Mouse (Mus musculus) CD4-positive, CD25-positive, alpha-beta regulatory T cell, adult 2 months (primary cell): ENCODE data around the gene Lysmd2.
"Not testable (repeated sequence)": the region's sequence is repeated elsewhere in the genome, so short reads cannot be mapped to it uniquely, and the experiment has no call there.

Source experiments
- DNase-seq: peaks from one replicate; pipeline ENCODE4 v3.0.0-alpha.2; 2012; ENCODE audit warnings: low read depth, low spot score

Gene Lysmd2

DNA sequence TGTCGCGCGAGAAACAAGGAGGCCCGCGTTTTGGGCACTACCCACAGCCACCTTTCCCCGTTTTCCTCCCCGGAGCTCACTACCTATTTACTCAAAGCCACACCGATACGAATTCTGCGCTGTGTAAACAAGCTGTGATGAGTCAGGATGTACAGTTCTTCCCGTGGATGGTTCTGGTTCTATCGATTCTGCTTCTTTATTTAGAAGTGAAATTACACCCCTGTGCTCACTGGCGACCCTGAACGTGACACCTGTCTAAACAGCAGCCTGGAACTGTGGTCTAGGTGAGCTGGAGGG is 715 bp downstream of the Lysmd2 start:
- no peak for DNase-seq

DNA sequence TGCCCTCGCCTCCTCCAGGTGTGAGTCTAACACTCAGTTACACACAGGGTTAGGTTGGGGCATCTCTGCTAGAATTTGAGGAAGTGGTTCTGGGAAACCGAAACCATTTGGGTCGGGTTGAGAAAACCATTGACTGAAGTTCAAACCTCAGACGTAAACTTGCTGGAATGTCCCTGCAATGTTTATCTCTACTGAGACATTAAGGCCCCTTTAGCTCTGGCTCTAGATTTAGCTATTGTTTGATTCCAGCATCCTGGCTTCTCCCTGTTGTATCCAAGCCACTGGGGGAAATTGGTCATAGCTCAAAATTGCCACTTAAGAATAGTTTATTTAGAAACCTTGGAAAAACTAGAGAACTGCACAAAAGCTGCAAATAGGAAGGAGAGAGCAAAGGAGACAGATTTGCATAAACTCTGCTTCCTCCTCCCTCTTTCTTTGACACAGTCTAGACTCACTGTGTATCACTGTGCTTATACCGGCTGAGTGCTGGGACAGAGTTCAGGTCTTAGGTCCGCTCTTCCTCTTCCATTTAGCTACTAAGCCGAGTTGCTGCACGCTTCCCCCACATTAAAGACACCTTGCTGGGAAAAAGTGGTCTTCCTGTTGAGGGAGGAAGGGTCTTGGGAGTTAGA is 5.4 kb downstream of the Lysmd2 start:
- DNase-seq: peak; percentile 58

DNA sequence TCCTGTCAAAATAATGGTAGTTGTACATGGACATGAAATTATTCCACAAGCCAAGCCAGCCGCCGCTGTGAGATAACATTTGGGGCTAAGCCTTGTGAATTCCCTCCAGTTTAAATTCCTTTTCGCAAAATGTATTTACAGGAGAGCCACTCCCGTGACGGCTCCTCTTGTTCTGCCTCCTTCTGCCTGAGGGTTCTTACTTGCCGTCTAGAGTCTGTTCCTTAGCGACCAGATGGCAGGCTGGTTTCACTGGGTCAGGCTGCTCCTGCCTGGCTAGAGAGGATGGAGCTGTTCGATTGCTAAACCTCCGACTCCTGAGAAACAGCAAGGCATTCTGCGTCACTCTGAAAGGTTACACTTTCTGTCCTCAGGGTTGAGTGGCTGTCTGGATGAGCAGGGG is 6.6 kb downstream of the Lysmd2 start:
- no peak for DNase-seq

DNA sequence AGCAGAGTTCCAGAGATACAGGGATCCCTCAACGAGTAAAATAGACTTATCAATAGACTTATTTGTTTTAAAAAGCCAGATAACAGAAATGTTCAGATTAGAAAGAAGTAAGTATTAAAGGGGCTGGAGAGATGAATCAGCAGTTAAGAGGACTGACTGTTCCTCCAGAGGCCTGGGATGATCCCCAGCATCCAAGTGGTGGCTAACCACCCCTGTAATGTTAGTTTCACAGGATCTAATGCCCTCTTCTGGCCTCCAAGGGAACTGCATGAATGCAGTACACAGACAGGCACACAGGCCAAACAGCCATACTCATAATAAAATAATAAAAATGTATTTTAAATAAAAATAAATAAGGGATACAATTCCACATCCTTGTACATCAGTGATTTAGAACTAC is 7.4 kb downstream of the Lysmd2 start:
- peak; percentile 64 for DNase-seq

DNA sequence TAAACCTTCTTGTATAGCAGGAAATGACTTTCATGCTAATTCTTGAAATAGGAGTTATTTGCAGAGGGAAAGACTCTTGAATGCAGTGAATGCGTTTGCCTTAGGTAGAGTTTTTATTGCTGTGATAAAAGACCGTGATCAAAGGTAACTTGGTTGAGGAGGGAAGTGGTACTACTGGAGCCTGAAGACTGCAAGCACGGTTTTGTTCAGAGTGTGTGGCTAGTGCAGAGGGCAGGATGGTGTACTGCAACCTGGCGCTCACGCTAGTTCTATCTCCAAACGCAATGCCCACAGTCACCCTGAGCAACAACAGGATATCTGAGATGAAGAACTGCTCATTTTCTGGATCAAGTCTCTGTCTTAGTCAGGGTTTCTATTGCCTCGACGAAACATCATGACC is 8.1 kb downstream of the Lysmd2 start:
- DNase-seq: no peak

DNA sequence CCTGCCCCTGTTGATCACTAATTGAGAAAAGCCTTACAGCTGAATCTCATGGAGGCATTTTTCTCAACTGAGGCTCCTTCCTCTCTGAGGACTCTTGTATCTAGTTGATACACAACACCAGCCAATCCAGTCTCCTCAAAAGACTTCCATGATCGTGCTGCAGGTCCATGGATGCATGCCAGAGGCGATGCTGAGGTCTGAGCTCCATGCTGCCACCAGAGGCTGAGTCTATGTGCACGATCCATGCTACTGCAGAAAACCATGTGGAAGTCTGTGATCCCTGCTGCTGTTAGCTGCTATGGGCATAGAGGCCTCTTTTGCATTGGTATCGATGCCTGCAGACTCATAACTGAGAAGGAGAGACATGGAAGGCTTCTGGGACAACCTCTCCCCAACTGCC is 8.7 kb downstream of the Lysmd2 start:
- DNase-seq: no peak

DNA sequence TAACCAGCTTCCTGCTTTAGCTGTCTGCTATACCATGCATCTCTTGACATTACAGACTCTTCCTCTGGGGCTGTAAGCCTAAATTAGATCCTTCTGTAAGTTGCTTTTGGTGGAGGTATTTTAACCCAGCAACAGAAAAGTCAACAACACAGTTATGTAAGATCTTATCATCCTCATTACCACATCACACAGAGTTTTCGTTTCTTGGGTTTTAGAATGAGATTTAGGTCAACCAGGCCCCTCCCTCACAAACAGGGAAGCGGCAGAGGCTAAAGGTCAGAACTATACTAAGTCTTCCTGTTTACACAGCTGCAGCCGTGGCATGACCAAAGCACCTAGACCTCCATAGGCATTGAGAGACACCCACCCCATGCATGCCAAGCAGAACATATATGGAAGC is 19.9 kb downstream of the Lysmd2 start:
- peak; percentile 55 for DNase-seq

DNA sequence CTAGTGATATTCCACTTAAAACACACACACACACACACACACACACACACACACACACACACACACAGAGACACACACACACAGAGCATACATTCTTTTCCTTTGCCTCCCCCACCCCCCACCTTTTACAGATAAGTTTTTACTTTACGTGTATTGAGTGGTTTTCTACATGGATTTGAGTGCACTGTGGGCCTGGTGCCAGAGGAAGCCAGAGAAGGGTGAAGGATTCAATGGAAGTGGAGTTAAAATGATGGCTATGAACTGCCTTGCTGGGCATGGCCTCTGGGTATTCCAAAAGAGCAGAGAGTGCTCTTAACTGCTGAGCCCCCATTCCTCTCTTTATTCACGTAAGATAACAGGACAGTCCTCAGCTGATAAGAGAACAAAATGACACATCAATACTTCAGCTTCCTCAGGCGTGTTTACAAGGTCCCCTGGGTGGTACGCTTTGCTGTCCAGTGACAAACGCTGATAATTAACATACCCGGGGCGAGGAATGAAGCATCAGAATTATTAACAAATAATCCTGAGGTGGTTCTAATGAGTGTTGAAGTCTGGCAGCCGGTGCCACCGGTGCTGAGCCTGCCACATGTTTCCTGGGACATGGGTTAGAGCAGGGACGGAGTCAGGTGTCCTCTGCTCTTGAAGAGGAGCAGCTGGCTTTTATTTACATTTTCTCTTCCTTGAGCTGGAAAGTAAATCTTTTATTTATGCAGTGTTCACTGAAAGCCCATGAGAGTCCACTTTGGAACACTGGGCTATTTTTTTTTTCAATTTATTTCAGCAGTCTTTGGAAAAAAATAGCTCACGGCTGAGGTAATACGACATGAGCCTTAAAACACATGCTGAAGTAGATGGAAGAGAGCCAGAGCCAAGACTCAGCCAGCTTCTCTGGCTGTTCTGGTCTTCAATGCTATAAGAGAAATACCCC is 28.7 kb downstream of the Lysmd2 start:
- no peak for DNase-seq

DNA sequence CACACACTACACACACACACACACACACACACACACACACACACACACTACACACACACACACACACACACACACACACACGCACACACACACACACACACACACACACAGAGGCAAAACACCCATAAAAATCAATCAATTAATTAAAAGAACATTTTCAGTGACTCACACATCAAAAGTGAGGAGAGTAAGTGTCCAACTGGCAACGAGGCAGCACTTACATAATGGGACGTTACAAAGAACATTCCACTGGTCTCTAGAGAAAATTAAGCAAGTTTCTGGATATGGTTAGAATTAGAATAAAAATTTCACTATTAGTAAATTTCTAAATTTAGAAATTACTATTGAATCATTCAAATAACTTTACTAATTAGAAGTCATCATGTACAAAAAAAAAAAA is 30.9 kb downstream of the Lysmd2 start:
- not testable (repeated sequence) for DNase-seq

DNA sequence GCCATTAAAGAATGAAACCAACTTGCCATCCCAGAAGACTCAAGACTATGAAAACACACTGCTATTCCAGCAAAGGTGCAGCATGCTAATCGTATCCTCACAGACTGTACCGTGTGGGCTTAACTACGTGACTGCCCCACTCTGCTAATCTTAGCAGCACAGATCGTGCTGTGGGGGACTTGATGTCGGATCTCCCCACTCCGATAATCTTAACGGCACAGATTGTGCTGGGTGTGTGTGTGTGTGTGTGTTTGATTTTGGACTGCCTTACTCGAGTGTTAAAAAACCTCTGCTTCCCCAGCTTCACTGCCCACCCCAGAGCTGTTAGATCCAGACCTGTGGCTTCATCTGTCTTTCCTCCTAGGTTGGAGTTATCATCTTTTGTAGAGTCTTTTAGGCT is 35.4 kb downstream of the Lysmd2 start:
- no peak for DNase-seq

DNA sequence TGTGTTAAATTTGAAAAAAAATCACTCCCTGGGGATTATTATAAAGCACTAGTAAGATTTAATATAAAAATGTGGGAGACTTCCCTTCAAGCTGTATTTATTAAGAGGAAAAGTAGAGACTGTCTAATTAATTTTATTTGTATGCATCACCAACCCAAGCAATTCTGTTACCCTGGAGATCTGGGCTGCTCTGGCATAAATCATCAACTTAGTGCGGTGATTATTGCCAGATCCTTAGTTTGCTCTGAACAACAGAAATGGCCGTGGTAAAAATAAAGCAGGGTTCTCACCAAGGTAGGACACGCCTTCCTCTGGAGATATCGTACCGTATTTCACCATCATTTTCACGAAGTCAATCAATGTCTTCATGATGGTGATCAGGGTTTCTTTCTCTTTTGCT is 39.8 kb downstream of the Lysmd2 start:
- no peak for DNase-seq

DNA sequence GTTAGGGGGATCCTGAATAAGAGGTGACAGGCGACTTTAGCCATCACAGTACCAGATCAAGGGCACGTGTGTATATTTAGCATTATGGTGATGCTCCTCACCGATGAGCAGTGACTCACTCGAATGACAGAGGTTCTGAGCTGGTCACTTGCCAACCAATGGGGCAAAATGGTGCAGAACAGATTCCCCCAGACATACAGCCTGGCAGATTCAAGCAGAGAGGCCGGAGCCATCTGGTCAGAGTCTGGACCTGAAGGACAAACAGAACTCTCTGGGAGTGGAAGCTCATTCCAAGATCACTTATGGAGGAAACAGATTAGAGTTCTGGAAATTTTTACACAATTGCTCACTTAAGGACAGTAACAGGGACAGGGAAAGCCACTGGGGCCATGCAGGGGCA is 41.1 kb downstream of the Lysmd2 start:
- no peak for DNase-seq

DNA sequence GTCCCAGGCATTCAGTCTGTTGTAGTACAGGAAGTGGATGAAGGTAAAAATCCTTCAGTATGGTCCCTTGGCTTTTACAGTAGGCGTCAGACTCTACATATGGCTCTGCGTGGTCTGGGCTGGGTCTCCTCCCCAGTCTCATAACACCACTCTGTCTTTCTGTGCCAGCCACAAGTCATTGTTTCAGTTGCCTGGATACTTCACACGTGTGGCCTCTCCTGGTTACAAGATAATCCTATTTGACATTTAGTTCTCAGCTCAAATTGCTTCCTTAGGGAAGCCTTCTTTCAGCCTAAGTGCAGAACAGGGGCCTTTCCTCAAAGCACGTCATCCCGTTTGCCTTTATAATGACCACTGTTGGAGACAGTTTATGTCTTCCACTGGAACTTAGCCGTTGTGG is 47.2 kb downstream of the Lysmd2 start:
- no peak for DNase-seq

DNA sequence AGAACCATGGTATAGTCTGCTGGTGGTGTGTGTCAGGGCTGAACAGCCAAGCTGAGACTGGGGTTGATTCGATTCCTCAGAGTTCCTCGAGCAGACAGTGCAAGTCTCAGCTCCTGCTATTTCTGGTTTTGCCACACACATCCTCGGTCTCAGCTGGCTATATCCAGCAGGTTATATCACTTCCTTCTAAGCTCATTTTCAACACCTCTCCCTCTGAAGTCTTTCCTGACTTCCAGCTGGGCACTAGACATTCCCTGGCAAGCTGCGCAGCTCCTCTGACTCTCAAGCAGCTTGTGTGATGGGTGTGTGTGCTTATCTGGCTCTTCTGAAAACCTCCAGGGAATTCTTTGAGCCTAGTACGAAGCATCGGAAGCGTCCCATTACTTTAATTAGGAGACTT is 50.7 kb downstream of the Lysmd2 start:
- DNase-seq: no peak

DNA sequence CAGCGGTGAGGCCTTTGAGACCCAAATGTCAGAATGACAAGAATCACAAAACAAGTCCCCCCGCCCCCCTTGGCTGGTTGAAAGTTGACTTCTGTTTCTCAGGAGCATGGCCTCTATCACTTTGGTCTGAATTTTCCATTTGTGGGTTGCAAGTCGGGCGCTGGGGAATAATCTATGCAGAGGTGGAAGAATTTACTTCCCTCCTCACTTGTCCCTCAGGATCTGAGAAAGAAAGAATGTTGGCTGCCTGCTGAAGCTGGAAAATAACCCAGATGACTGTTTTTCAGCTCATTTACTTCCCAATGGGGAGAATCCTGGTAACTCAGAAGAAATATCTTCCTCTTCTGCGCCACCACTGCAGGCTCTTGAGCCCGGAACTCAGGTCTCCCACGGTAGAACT is 52.8 kb downstream of the Lysmd2 start:
- no peak for DNase-seq

DNA sequence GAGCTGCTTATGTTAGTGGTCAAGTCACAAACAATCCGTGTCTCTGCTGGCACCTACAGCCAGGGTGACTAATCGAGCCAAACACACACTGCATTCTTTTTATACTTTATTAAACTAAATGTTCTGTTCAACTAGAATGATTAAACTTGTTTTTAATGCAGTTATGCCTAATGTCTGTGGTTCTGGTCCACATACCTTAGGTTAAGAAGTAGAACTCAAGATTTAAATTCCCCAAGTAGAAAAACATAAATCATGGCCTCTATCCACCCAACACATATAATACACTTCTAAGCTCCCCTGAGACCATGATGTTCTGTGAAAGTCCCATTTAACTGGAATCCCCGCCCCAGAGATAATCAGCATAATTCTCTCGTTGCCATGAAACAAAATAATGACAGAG is 54.1 kb downstream of the Lysmd2 start:
- DNase-seq: no peak

DNA sequence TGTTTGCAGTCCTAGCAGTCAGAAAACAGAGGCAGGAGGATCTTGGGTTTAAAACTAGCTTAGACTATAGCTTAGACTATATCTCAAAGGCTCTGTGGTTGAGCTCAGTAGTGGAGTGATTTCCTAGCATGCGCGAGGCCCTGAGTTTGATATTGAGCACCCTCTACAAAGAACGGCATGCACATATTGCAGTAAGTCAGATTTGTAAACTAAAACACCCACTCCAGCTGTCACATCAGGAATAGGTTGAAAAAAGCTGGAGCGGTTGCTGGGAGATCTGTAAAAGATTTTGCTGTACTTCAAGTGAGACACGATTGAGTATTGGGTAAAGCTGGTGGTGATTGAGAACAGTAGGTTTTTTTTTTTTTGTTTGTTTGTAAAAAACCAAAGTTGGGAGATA is 55.1 kb downstream of the Lysmd2 start:
- DNase-seq: no peak

DNA sequence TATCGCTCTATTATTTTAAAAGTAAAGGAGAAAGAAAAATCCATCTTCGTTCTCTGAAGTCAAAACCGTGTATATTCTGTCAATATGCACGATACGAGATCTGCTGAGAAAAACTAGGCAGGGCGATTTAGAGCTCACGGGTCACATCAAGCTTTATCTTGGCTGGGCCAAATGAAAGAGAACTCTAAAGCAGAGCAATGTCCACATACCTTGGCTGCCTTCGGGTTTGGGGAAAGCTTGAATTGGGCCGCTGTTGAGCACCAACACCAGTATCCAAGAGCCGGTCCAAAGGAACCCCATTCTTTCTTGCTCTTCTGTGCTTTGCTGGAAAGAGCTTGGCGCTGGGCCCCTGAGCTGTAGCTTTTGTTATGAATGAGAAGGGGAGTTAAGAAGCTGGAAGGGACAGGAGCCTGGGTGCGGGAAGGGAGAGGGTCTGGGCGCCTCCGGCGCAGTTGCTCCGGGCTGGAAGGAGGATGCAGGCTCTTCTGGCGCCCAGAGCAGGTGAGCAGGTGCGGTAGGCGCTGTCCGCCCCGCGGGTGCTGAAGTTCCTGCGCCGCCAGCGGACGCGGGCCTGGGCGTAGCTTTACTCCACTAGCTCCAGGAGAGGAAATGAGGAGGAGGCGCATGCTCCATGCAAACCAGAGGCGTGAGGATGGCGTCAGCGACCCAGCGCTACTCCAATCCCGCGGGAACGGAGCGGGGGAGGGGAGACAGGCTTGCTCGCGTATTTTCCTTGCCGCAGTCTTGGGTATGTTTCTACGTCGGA is 58.1 kb downstream of the Lysmd2 start, which contains the start of gene Scg3:
Gene Scg3 (minus strand): TSS at position 631 of the 766 bp plus-strand sequence.
- DNase-seq: peak; percentile 46

DNA sequence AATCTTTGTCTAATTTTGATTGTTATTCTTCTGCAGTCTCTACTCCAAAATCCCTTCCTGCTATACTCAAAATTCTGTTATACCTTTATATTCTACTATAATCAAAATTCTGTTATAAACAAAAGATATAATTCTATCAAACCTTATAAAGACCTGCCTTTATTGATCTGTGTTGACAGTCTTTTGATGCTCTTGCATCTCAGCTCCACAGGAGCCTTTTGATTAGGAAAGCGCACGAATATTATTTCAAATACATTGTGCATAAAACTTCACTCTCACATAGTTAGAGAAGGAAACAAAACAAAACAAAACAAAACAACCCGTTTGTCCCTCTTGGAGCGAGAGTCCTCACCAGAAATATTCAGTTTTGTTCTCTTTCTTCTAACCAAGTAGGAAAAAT is 58.8 kb downstream of the Lysmd2 start:
- no peak for DNase-seq

DNA sequence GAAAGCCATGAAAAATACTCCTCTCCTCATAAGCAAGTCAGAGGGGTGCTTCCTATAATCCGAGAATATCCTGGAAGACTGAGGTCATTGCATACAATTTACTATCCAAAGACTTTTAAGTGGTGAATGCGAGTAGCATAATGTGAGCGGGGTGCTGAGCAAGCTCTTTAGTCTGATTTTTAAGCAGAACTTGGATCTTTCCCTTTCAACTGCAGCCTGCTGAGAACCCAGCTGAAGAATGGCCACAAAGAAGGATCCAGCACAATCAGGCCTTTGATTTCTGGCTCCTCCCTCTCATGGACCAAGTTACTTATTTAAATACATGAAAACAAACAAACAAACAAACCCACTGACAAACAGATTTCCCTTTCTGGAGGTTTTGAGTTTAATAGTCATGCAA is 59.2 kb downstream of the Lysmd2 start:
- DNase-seq: no peak
